10 mouse cellular contexts compared by ENCODE assay signal in the genomic region with DNA sequence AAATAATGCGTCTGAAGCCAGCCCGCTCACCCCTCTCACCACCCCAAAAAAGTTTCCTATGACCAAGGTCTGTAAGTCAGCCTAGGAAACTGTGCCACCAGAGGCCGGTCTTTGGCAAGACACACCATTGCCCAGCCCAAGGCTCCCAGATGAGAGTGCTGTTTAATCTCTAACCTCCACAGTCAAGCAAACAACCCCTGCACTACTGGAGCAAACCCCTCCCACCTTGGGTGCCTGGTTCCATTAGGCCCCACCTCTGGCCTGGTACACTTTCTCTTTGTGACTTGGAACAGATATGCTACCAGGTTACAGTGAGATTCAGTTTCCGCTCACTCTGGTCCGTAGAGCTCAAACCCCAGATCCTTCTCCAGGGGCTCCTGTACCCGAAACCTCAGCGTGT. TPM values are rescaled to one million over a fixed set of nuclear protein-coding genes. Genes with fewer than 3 reads are reported as not detected.
DNase-seq lines count a peak whose midpoint lies in the region; ATAC-seq and TF ChIP-seq lines count a peak whose summit lies in the region.
"Had no signal": no experiment of that assay in that cellular context is flagged by ENCODE, and none has a peak within 500 bp of the region (broad histone marks: within the 10 kb centered on the region; RNA-seq: fewer than 3 reads in every experiment).

No protein-coding gene starts in this region.

- no peak for TF ChIP-seq EP300 in liver, embryonic 14.5 days (IDR thresholded peaks at IDR 0.05; ENCODE audit: low read depth)
- TF ChIP-seq EP300 in stomach, postnatal 0 days (optimal IDR thresholded peaks at IDR 0.05) = no peak

- ATAC-seq in liver, embryonic 14.5 days (ENCODE audit: insufficient read depth) = peak; percentile 34; the same call in 1 of the 2 replicates
- peak; percentile 91 for ATAC-seq in stomach, postnatal 0 days (ENCODE audit: low FRiP score, low TSS enrichment)
- ATAC-seq in hindbrain, embryonic 13.5 days (ENCODE audit: low FRiP score) = no peak
- ATAC-seq in hindbrain, embryonic 11.5 days (ENCODE audit: low FRiP score) = no peak

- peak; percentile 28 for DNase-seq in urinary bladder, postnatal 14 days (ENCODE audit: low spot score)
- DNase-seq in urinary bladder, postnatal 10 days (ENCODE audit: low spot score) = no peak
- peak; percentile 85 for DNase-seq in kidney, adult 9 months
- DNase-seq in liver, embryonic 14.5 days (ENCODE audit: low read depth in 3 of 3, low spot score in 3 of 3) = peak in 1 of 3 experiments; percentile 44
- peak; percentile 88 for DNase-seq in stomach, postnatal 0 days (ENCODE audit: low spot score)
- DNase-seq in adrenal gland, postnatal 25 days = no peak
- DNase-seq in hindbrain, embryonic 11.5 days (ENCODE audit: low spot score) = no peak
- DNase-seq: layer of hippocampus, adult 9-11 months had no signal

- WGBS in liver, embryonic 14.5 days (ENCODE audit: insufficient replicate concordance) = 66% methylated on average over 7 of the region's 7 CpGs
- WGBS in stomach, postnatal 0 days = 53% methylated on average over 7 of the region's 7 CpGs
- WGBS in hindbrain, embryonic 13.5 days = 89% methylated on average over 7 of the region's 7 CpGs
- WGBS in hindbrain, embryonic 11.5 days = 82% methylated on average over 7 of the region's 7 CpGs

- H3K4me1 ChIP-seq in liver, embryonic 14.5 days (replicated peaks; ENCODE audit: control insufficient read depth in 2 of 2, insufficient read depth in 2 of 2, low read length in 1 of 2) = peaks cover 0 to 18% of the 10 kb centered on the region in 2 experiments; a peak in 3 of 4 replicates
- H3K4me1 ChIP-seq in stomach, postnatal 0 days (replicated peaks; ENCODE audit: control insufficient read depth, insufficient read depth) = no peaks in the 10 kb centered on the region
- peaks cover 41% of the 10 kb centered on the region for H3K4me1 ChIP-seq in hindbrain, embryonic 13.5 days (replicated peaks)
- H3K4me1 ChIP-seq in hindbrain, embryonic 11.5 days (replicated peaks; ENCODE audit: control insufficient read depth, insufficient read depth, low read length) = peaks cover 4% of the 10 kb centered on the region; the same call in 1 of the 2 replicates

- no peak overlapping the region for H3K9ac ChIP-seq in liver, embryonic 14.5 days (replicated peaks)
- peak overlapping the region; percentile 35; the same call in 1 of the 2 replicates for H3K9ac ChIP-seq in stomach, postnatal 0 days (ENCODE audit: low read length)
- no peak overlapping the region for H3K9ac ChIP-seq in hindbrain, embryonic 13.5 days
- H3K9ac ChIP-seq in hindbrain, embryonic 11.5 days (ENCODE audit: low read depth, low read length) = no peak overlapping the region

- no peaks in the 10 kb centered on the region for H3K36me3 ChIP-seq in liver, embryonic 14.5 days (replicated peaks; ENCODE audit: control insufficient read depth, insufficient read depth, low read depth)
- no peaks in the 10 kb centered on the region for H3K36me3 ChIP-seq in stomach, postnatal 0 days (ENCODE audit: control insufficient read depth, insufficient read depth, low read length)
- peaks cover 22% of the 10 kb centered on the region for H3K36me3 ChIP-seq in hindbrain, embryonic 13.5 days
- H3K36me3 ChIP-seq in hindbrain, embryonic 11.5 days (ENCODE audit: control insufficient read depth, insufficient read depth, low read length) = 0 out of 2 replicates have a peak, but pooled peaks cover 3% of the 10 kb centered on the region

- no peak overlapping the region for H3K4me3 ChIP-seq in liver, embryonic 14.5 days (ENCODE audit: insufficient read depth in 1 of 2, low read depth in 2 of 2, low read length in 2 of 2)
- 0 out of 2 replicates have a peak overlapping the region, but pooled peaks have one; percentile 17 for H3K4me3 ChIP-seq in stomach, postnatal 0 days (ENCODE audit: low read depth, low read length)
- no peak overlapping the region for H3K4me3 ChIP-seq in hindbrain, embryonic 13.5 days
- H3K4me3 ChIP-seq in hindbrain, embryonic 11.5 days (ENCODE audit: low read depth, low read length) = no peak overlapping the region

- H3K27me3 ChIP-seq in liver, embryonic 14.5 days (ENCODE audit: control insufficient read depth, insufficient read depth, low read length) = peaks cover 17% of the 10 kb centered on the region
- H3K27me3 ChIP-seq in stomach, postnatal 0 days (ENCODE audit: control insufficient read depth, insufficient read depth, low read length) = no peaks in the 10 kb centered on the region
- H3K27me3 ChIP-seq in hindbrain, embryonic 13.5 days = no peaks in the 10 kb centered on the region
- no peaks in the 10 kb centered on the region for H3K27me3 ChIP-seq in hindbrain, embryonic 11.5 days (ENCODE audit: control insufficient read depth, insufficient read depth, low read length)

- no peak overlapping the region for H3K27ac ChIP-seq in liver, embryonic 14.5 days
- H3K27ac ChIP-seq in stomach, postnatal 0 days (replicated peaks) = peak overlapping the region; percentile 90
- no peak overlapping the region for H3K27ac ChIP-seq in hindbrain, embryonic 13.5 days
- no peak overlapping the region for H3K27ac ChIP-seq in hindbrain, embryonic 11.5 days (ENCODE audit: low read depth, low read length)

- H3K4me2 ChIP-seq in liver, embryonic 14.5 days (ENCODE audit: low read depth) = 0 out of 2 replicates have a peak overlapping the region, but pooled peaks have one; percentile 31
- peak overlapping the region; percentile 43 for H3K4me2 ChIP-seq in stomach, postnatal 0 days (replicated peaks; ENCODE audit: low read depth)
- H3K4me2 ChIP-seq in hindbrain, embryonic 13.5 days = no peak overlapping the region
- H3K4me2 ChIP-seq in hindbrain, embryonic 11.5 days (replicated peaks; ENCODE audit: low read depth, low read length) = no peak overlapping the region
- H3K4me2 ChIP-seq: heart, embryonic 11.5 days had no signal

- TF ChIP-seq CTCF in liver, embryonic 14.5 days (IDR thresholded peaks at IDR 0.05; ENCODE audit: low read depth) = no peak
- peak; percentile 29 for TF ChIP-seq CTCF in stomach, postnatal 0 days (IDR thresholded peaks at IDR 0.05; ENCODE audit: low read depth)

- no peaks in the 10 kb centered on the region for H3K9me3 ChIP-seq in liver, embryonic 14.5 days (ENCODE audit: control insufficient read depth, low read length)
- H3K9me3 ChIP-seq in stomach, postnatal 0 days (ENCODE audit: control insufficient read depth, low read length) = no peaks in the 10 kb centered on the region
- no peaks in the 10 kb centered on the region for H3K9me3 ChIP-seq in hindbrain, embryonic 13.5 days
- H3K9me3 ChIP-seq in hindbrain, embryonic 11.5 days (ENCODE audit: control insufficient read depth, low read length) = no peaks in the 10 kb centered on the region

RNA-seq across cellular contexts. Expression of gene Serinc2, which starts 11.9 kb away (rescaled TPM):
- 0.45 and 0.48 TPM in 2 replicates for polyA plus RNA-seq in liver, embryonic 14.5 days (2012; rRNA removed)
- 0.23 and 0.30 TPM in 2 replicates for polyA plus RNA-seq in liver, embryonic 14.5 days (2014; fragmentation: Nextera tagmentation; extraction: Ambion mirVana)
- polyA plus RNA-seq in stomach, postnatal 0 days (2015; fragmentation: Nextera tagmentation; extraction: Ambion mirVana) = 137 and 142 TPM in 2 replicates
- 0.85 and 0.90 TPM in 2 replicates for total RNA-seq in adrenal gland, postnatal 25 days (2021)
- polyA plus RNA-seq in hindbrain, embryonic 13.5 days (2015; fragmentation: Nextera tagmentation; extraction: Ambion mirVana) = 61.3 and 62.7 TPM in 2 replicates
- 57.9 and 58.8 TPM in 2 replicates for polyA plus RNA-seq in hindbrain, embryonic 11.5 days (2014; fragmentation: Nextera tagmentation; extraction: Ambion mirVana)

RNA-seq across cellular contexts. Expression of gene Fabp3, which starts 41.3 kb away (rescaled TPM):
- polyA plus RNA-seq in liver, embryonic 14.5 days (2012; rRNA removed) = 0.15 and 0.61 TPM in 2 replicates
- 0.22 and 0.29 TPM in 2 replicates for polyA plus RNA-seq in liver, embryonic 14.5 days (2014; fragmentation: Nextera tagmentation; extraction: Ambion mirVana)
- polyA plus RNA-seq in stomach, postnatal 0 days (2015; fragmentation: Nextera tagmentation; extraction: Ambion mirVana) = 74.2 and 83.8 TPM in 2 replicates
- 44.7 and 45.0 TPM in 2 replicates for total RNA-seq in adrenal gland, postnatal 25 days (2021)
- 146 and 148 TPM in 2 replicates for polyA plus RNA-seq in hindbrain, embryonic 13.5 days (2015; fragmentation: Nextera tagmentation; extraction: Ambion mirVana)
- polyA plus RNA-seq in hindbrain, embryonic 11.5 days (2014; fragmentation: Nextera tagmentation; extraction: Ambion mirVana) = 27.7 and 29.4 TPM in 2 replicates

RNA-seq across cellular contexts. Expression of gene Gm10570, which starts 41.4 kb away (rescaled TPM):
- polyA plus RNA-seq in liver, embryonic 14.5 days (2012; rRNA removed) = 0.08 TPM in 1 of 2 replicates, not detected in the other
- not detected in 2 replicates for polyA plus RNA-seq in liver, embryonic 14.5 days (2014; fragmentation: Nextera tagmentation; extraction: Ambion mirVana)
- not detected in 2 replicates for polyA plus RNA-seq in stomach, postnatal 0 days (2015; fragmentation: Nextera tagmentation; extraction: Ambion mirVana)
- total RNA-seq in adrenal gland, postnatal 25 days (2021) = not detected in 2 replicates
- 0.71 and 0.73 TPM in 2 replicates for polyA plus RNA-seq in hindbrain, embryonic 13.5 days (2015; fragmentation: Nextera tagmentation; extraction: Ambion mirVana)
- not detected in 2 replicates for polyA plus RNA-seq in hindbrain, embryonic 11.5 days (2014; fragmentation: Nextera tagmentation; extraction: Ambion mirVana)
- polyA plus RNA-seq: heart, embryonic 11.5 days had no signal

RNA-seq across cellular contexts. Expression of gene Gm853, which starts 44.9 kb away (rescaled TPM):
- 0.01 TPM in 1 of 2 replicates, not detected in the other for polyA plus RNA-seq in liver, embryonic 14.5 days (2012; rRNA removed)
- not detected in 2 replicates for polyA plus RNA-seq in liver, embryonic 14.5 days (2014; fragmentation: Nextera tagmentation; extraction: Ambion mirVana)
- polyA plus RNA-seq in stomach, postnatal 0 days (2015; fragmentation: Nextera tagmentation; extraction: Ambion mirVana) = not detected in 2 replicates
- not detected in 2 replicates for total RNA-seq in adrenal gland, postnatal 25 days (2021)
- polyA plus RNA-seq in hindbrain, embryonic 13.5 days (2015; fragmentation: Nextera tagmentation; extraction: Ambion mirVana) = 0.67 and 1.4 TPM in 2 replicates
- 0.45 and 1.2 TPM in 2 replicates for polyA plus RNA-seq in hindbrain, embryonic 11.5 days (2014; fragmentation: Nextera tagmentation; extraction: Ambion mirVana)
- polyA plus RNA-seq: heart, embryonic 11.5 days had no signal

Comparison
In these comparisons a context has a peak if more than half of its experiments do, and no peak if none do; other contexts are left out.
1. DNase-seq: peak in urinary bladder, postnatal 14 days (single experiment), kidney, adult 9 months (single experiment) and stomach, postnatal 0 days (single experiment); none in urinary bladder, postnatal 10 days (single experiment), adrenal gland, postnatal 25 days (single experiment) and hindbrain, embryonic 11.5 days (single experiment).
2. ATAC-seq: peak in liver, embryonic 14.5 days (single experiment) and stomach, postnatal 0 days (single experiment); none in hindbrain, embryonic 13.5 days (single experiment) and hindbrain, embryonic 11.5 days (single experiment).
3. H3K4me2 ChIP-seq: peak in liver, embryonic 14.5 days (single experiment) and stomach, postnatal 0 days (single experiment); none in hindbrain, embryonic 13.5 days (single experiment) and hindbrain, embryonic 11.5 days (single experiment).
4. RNA of gene Serinc2, which starts 11.9 kb away (polyA plus RNA-seq): 137 to 142 TPM in stomach, postnatal 0 days, 61.3 to 62.7 TPM in hindbrain, embryonic 13.5 days and 57.9 to 58.8 TPM in hindbrain, embryonic 11.5 days; 0.23 to 0.48 TPM in liver, embryonic 14.5 days; every median in the first group is over 10 times any median in the second.
5. RNA of gene Fabp3, which starts 41.3 kb away (polyA plus RNA-seq): 146 to 148 TPM in hindbrain, embryonic 13.5 days, 74.2 to 83.8 TPM in stomach, postnatal 0 days and 27.7 to 29.4 TPM in hindbrain, embryonic 11.5 days; 0.15 to 0.61 TPM in liver, embryonic 14.5 days; every median in the first group is over 10 times any median in the second.